Mouse (Mus musculus) midbrain, postnatal 0 days (tissue): ENCODE results near the gene Slc9a8. TPM values are rescaled to one million over a fixed set of nuclear protein-coding genes. Genes with fewer than 3 reads are reported as not detected.

ENCODE experiments used
- ATAC-seq: fragments of 200-750 bp; cut with Nextera tagmentation; 2 replicates; pipeline ENCODE4 v1.8.0; 2017; ENCODE audit warnings: moderate number of reproducible peaks, mild to moderate bottlenecking, moderate TSS enrichment, moderate library complexity; ENCODE audit not compliant: low FRiP score
- DNase-seq: peaks from one replicate; pipeline ENCODE4 v3.0.0-alpha.2; 2015; ENCODE audit warnings: low spot score
- H3K27ac ChIP-seq: fragments of 300-500 bp; sonication (generic); 2 replicates; pipeline ENCODE4 v1.5.1; 2014; ENCODE audit warnings: low read depth, mild to moderate bottlenecking, low read length, mixed read lengths
- H3K27me3 ChIP-seq: fragments of 300-500 bp; sonication (generic); 2 replicates; pipeline ENCODE4 v1.6.1; 2014; ENCODE audit warnings: low read length, control low read depth, mixed read lengths; ENCODE audit not compliant: insufficient read depth
- H3K36me3 ChIP-seq: fragments of 300-500 bp; sonication (generic); 2 replicates; pipeline ENCODE4 v1.6.1; 2014; ENCODE audit warnings: low read length, control low read depth, mixed read lengths; ENCODE audit not compliant: insufficient read depth
- H3K4me1 ChIP-seq: fragments of 300-500 bp; sonication (generic); 2 replicates; pipeline ENCODE4 v1.6.1; 2014; ENCODE audit warnings: mild to moderate bottlenecking, control low read depth, antibody characterized with exemption, low read length, mixed read lengths; ENCODE audit not compliant: insufficient read depth
- H3K4me2 ChIP-seq: fragments of 300-500 bp; sonication (generic); 2 replicates; pipeline ENCODE4 v1.6.1; 2014; ENCODE audit warnings: low read depth, mild to moderate bottlenecking, low read length, mixed read lengths; ENCODE audit not compliant: poor library complexity, severe bottlenecking
- H3K4me3 ChIP-seq: fragments of 300-500 bp; sonication (generic); 2 replicates; pipeline ENCODE4 v1.5.1; 2014; ENCODE audit warnings: low read depth, mild to moderate bottlenecking, low read length, moderate library complexity
- H3K9ac ChIP-seq: fragments of 300-500 bp; sonication (generic); replicated peaks from 2 replicates; pipeline ENCODE4 v1.6.1; 2014; ENCODE audit warnings: mild to moderate bottlenecking, low read length, moderate library complexity, mixed read lengths; ENCODE audit not compliant: poor library complexity, severe bottlenecking
- H3K9me3 ChIP-seq: fragments of 300-500 bp; sonication (generic); 2 replicates; pipeline ENCODE4 v1.6.1; 2016; ENCODE audit warnings: low read length, control low read depth
- CTCF ChIP-seq: IDR thresholded peaks from 2 replicates; pipeline ENCODE4 v1.5.1; 2016; ENCODE audit warnings: antibody characterized with exemption, mild to moderate bottlenecking
- WGBS: fragments of 180-500 bp; shearing (Covaris S2); extraction: QIAGEN DNeasy Blood & Tissue Kit; methylation state at CpG from one replicate; pipeline ENCODE4 v1.1.7; 2014; 5-methylcytosine and 5-hydroxymethylcytosine counted together
- polyA plus RNA-seq: library from polyadenylated mRNA; unstranded; fragments of >200 nt; fragmentation: Nextera tagmentation; extraction: Ambion mirVana; gene quantifications from 2 replicates; pipeline ENCODE4 v1.2.1, GENCODE M21; 2015
- total RNA-seq: library from RNA; depleted of rRNA; stranded (reverse); fragments of >200 nt; gene quantifications from 2 replicates; pipeline ENCODE4 v1.2.3, GENCODE M21; 2014; rRNA removed

The Slc9a8 gene
- total and polyA plus RNA-seq, 2 experiments from 2014 or later, result 17.9 to 30.6 TPM

- Histone ChIP-seq H3K4me2 (no peak overlapping the region), H3K4me3 (no peak overlapping the region), H3K27me3 (no peaks in the 10 kb centered on the region), H3K4me1 (no peaks in the 10 kb centered on the region), H3K9ac (no peak overlapping the region), H3K9me3 (no peaks in the 10 kb centered on the region), H3K27ac (no peak overlapping the region), H3K36me3 (peaks cover 31% of the 10 kb centered on the region)
- no peak for ATAC-seq
- TF ChIP-seq CTCF, result peak; percentile 63
- WGBS, result 80% methylated on average over 5 of the region's 5 CpGs
- no peak for DNase-seq
These were observed 98.2 kb downstream of the Slc9a8 start for GRCm38 (mm10) chr2:167519606-167520252.

Other genes with a start within 250 kb of the Slc9a8 start
- 29.8 and 30.0 TPM in 2 replicates for gene Kcnb1, start 231.6 kb upstream of the Slc9a8 start, total RNA-seq
- gene Kcnb1, start 231.6 kb upstream of the Slc9a8 start, polyA plus RNA-seq, result 5.6 and 6.4 TPM in 2 replicates
- gene Ptgis, start 181.1 kb upstream of the Slc9a8 start, total RNA-seq, result 4.3 and 6.1 TPM in 2 replicates
- 3.9 and 4.7 TPM in 2 replicates for gene Ptgis, start 181.1 kb upstream of the Slc9a8 start, polyA plus RNA-seq
- 64.1 and 88.3 TPM in 2 replicates for gene B4galt5, start 72.5 kb upstream of the Slc9a8 start, total RNA-seq
- gene B4galt5, start 72.5 kb upstream of the Slc9a8 start, polyA plus RNA-seq, result 29.1 and 35.6 TPM in 2 replicates
- 78.2 and 83.4 TPM in 2 replicates for gene Rnf114, start 70.9 kb downstream of the Slc9a8 start, total RNA-seq
- 84.2 and 84.9 TPM in 2 replicates for gene Rnf114, start 70.9 kb downstream of the Slc9a8 start, polyA plus RNA-seq
- 39.2 and 41.5 TPM in 2 replicates for gene Spata2, start 71.2 kb downstream of the Slc9a8 start, total RNA-seq
- gene Spata2, start 71.2 kb downstream of the Slc9a8 start, polyA plus RNA-seq, result 27.6 and 29.9 TPM in 2 replicates
- 0.28 and 0.71 TPM in 2 replicates for gene Snai1, start 116.5 kb downstream of the Slc9a8 start, total RNA-seq
- 3.8 and 5.1 TPM in 2 replicates for gene Snai1, start 116.5 kb downstream of the Slc9a8 start, polyA plus RNA-seq
- gene Ube2v1, start 210.4 kb downstream of the Slc9a8 start, total RNA-seq, result 191 and 233 TPM in 2 replicates
- 402 and 414 TPM in 2 replicates for gene Ube2v1, start 210.4 kb downstream of the Slc9a8 start, polyA plus RNA-seq
- not detected in 2 replicates for gene Gm20431, start 239.8 kb downstream of the Slc9a8 start, total RNA-seq
- gene Gm20431, start 239.8 kb downstream of the Slc9a8 start, polyA plus RNA-seq, result 11.2 and 12.0 TPM in 2 replicates